Mouse (Mus musculus) E14TG2a.4 (cell line): Measurements from ENCODE around the gene Gtf2f2.

ENCODE experiments used
- H3K27me3 ChIP-seq: 2 replicates; pipeline ENCODE4 v1.6.1; 2014; ENCODE audit warnings: low read length, control low read depth; ENCODE audit not compliant: insufficient read depth
- H3K36me3 ChIP-seq: 2 replicates; pipeline ENCODE4 v1.6.1; 2014; ENCODE audit warnings: low read length, control low read depth; ENCODE audit not compliant: insufficient read depth
- H3K4me1 ChIP-seq: replicated peaks from 2 replicates; pipeline ENCODE4 v1.6.1; 2014; ENCODE audit warnings: low read depth, low read length, control low read depth
- H3K4me3 ChIP-seq: replicated peaks from 2 replicates; pipeline ENCODE4 v1.5.1; 2014; ENCODE audit warnings: mild to moderate bottlenecking, low read length
- H3K9me3 ChIP-seq: 2 replicates; pipeline ENCODE4 v1.6.1; 2014; ENCODE audit warnings: low read length, control low read depth
- CTCF ChIP-seq: conservative IDR thresholded peaks from 2 replicates; pipeline ENCODE4 v1.5.1; 2014; ENCODE audit warnings: low read length
- NANOG ChIP-seq: IDR thresholded peaks from 2 replicates; pipeline ENCODE4 v1.6.1; 2014; ENCODE audit warnings: borderline replicate concordance, low read length, mixed read lengths
- POU5F1 ChIP-seq: IDR thresholded peaks from 2 replicates; pipeline ENCODE4 v1.6.1; 2014; ENCODE audit warnings: low read length, borderline replicate concordance

Gene Gtf2f2

GRCm38 (mm10) chr14:75923314-75924052 is 87.2 kb downstream of the Gtf2f2 start:
- Histone ChIP-seq H3K27me3 (no peaks in the 10 kb centered on the region), H3K4me1 (0 out of 2 replicates have a peak, but pooled peaks cover 6% of the 10 kb centered on the region), H3K9me3 (no peaks in the 10 kb centered on the region), H3K4me3 (no peak overlapping the region), H3K36me3 (no peaks in the 10 kb centered on the region)
- TF ChIP-seq NANOG (no peak), CTCF (no peak), POU5F1 (no peak)

DNA sequence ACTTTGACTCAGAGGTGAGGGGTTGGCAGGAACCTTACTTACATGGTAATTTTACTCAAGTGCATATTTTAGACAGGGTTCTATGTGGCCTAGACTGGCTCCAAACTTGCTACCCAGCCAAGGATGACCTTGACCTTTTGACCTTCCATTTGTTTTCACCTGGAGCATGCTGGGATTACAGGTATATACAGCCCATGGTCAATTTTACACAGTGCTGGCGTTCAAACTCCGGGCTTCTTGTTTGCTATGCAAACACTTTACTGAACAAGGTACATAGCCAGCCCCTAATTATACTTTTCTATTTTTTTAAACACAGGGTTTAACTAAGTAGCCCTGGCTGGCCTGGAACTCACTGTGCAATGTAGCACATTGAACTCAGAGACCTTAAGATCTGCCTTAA is 98.0 kb downstream of the Gtf2f2 start:
- no peaks in the 10 kb centered on the region for H3K9me3 ChIP-seq
- no peak overlapping the region for H3K4me3 ChIP-seq
- peaks cover 13% of the 10 kb centered on the region for H3K4me1 ChIP-seq
- TF ChIP-seq POU5F1 (no peak), CTCF (no peak), NANOG (no peak)
- H3K36me3 ChIP-seq, result peaks cover 9% of the 10 kb centered on the region; the same call in 1 of the 2 replicates
- H3K27me3 ChIP-seq, result no peaks in the 10 kb centered on the region

DNA sequence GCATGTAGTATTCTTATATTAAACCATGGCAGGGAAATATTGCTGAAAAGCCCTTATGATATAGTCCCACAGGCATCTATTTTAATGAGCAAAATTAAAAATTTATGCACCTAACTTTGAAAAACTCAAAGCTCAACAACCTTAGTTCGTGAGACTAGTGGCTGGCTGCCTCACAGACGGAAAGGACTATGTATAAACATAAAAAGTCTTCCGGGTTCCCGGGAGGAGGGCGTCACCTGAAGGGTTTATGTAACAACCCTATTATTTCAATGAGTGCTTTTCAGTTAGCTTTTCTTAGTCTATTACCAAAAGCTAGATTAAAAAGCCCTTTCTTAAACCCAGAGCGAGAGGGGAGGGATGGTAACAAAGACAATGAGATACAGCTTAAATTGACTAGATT is 98.7 kb downstream of the Gtf2f2 start:
- peaks cover 13% of the 10 kb centered on the region for H3K4me1 ChIP-seq
- H3K9me3 ChIP-seq, result no peaks in the 10 kb centered on the region
- H3K4me3 ChIP-seq, result no peak overlapping the region
- H3K36me3 ChIP-seq, result peaks cover 8% of the 10 kb centered on the region; the same call in 1 of the 2 replicates
- TF ChIP-seq POU5F1, result no peak
- no peak for TF ChIP-seq CTCF
- TF ChIP-seq NANOG, result no peak
- no peaks in the 10 kb centered on the region for H3K27me3 ChIP-seq

GRCm38 (mm10) chr14:75906931-75907330 is 103.7 kb downstream of the Gtf2f2 start:
- peaks cover 4% of the 10 kb centered on the region; the same call in 1 of the 2 replicates for H3K4me1 ChIP-seq
- peaks cover 41% of the 10 kb centered on the region for H3K36me3 ChIP-seq
- H3K4me3 ChIP-seq, result no peak overlapping the region
- no peak for TF ChIP-seq POU5F1
- no peak for TF ChIP-seq NANOG
- TF ChIP-seq CTCF, result no peak
- H3K9me3 ChIP-seq, result no peaks in the 10 kb centered on the region
- no peaks in the 10 kb centered on the region for H3K27me3 ChIP-seq

DNA sequence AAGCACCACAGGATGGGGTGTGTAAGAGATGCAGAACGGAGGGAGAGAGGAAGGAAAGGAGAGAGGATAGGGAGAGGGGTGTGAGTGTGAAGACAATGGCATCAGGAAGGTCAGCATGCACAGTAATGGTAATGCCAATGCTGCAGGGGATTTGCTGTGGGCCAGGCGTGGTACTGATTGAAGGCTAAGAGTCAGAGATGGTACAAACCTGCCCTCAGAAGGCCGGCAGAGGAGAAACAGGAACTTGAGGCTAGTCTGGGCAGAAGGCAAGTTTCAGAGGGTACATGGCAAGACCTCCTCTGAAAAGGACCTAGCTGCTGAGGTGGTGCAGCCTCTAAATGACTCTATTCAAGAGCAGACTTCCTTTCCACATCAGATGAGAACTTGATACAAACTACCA is 105.7 kb downstream of the Gtf2f2 start:
- TF ChIP-seq CTCF (no peak), POU5F1 (no peak), NANOG (no peak)
- Histone ChIP-seq H3K27me3 (no peaks in the 10 kb centered on the region), H3K36me3 (peaks cover 52% of the 10 kb centered on the region), H3K4me3 (no peak overlapping the region), H3K4me1 (peaks cover 15% of the 10 kb centered on the region), H3K9me3 (no peaks in the 10 kb centered on the region)

DNA sequence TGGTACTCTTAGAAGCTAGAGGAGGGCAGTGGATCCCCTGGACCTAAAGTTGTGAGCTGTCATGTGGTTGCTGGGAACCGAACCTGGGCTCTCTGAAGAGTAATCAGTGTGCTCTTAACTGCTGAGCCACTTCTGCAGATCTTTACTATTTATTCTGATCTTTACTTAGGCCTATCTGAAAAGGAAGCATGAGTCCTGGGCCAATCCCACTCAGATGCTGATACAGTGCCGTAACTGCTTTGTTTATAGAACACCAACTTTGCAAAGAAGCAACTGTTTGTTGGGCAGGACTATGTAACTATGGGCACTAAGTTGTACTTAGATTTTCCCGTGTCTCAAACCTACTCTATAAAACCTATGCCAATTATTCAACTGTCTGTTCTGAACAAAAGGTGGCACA is 107.5 kb downstream of the Gtf2f2 start:
- Histone ChIP-seq H3K27me3 (no peaks in the 10 kb centered on the region), H3K4me3 (no peak overlapping the region), H3K36me3 (peaks cover 59% of the 10 kb centered on the region), H3K4me1 (peaks cover 19% of the 10 kb centered on the region), H3K9me3 (no peaks in the 10 kb centered on the region)
- TF ChIP-seq NANOG (no peak), CTCF (no peak), POU5F1 (no peak)

DNA sequence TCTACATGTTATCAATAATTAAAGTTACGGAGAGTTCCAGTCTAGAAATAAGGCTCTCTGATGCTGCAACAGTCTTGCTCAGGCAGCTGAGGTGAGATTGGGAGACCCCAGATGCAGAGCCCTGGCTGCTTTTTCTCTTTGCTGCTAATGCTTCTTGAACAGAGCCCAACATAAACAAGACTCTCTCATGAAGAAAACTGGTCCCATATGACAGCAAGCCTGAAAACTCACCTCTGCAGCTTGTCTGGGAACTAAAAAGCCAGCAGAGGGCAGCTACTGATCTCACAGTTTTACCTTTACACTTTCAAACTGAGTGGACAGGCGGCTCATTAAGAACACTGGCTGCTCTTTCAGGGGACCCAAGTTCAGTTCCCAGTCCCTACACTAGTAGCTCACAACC is 108.7 kb downstream of the Gtf2f2 start:
- TF ChIP-seq POU5F1 (no peak), CTCF (no peak), NANOG (no peak)
- Histone ChIP-seq H3K4me3 (no peak overlapping the region), H3K36me3 (peaks cover 69% of the 10 kb centered on the region)

GRCm38 (mm10) chr14:75900793-75901499 is 109.7 kb downstream of the Gtf2f2 start:
- no peaks in the 10 kb centered on the region for H3K27me3 ChIP-seq

More for the DNA sequence above, 108.7 kb downstream of the Gtf2f2 start:
- Histone ChIP-seq H3K27me3 (no peaks in the 10 kb centered on the region), H3K4me1 (peaks cover 19% of the 10 kb centered on the region), H3K9me3 (no peaks in the 10 kb centered on the region)

More at GRCm38 (mm10) chr14:75900793-75901499, 109.7 kb downstream of the Gtf2f2 start:
- Histone ChIP-seq H3K9me3 (no peaks in the 10 kb centered on the region), H3K4me3 (no peak overlapping the region), H3K36me3 (peaks cover 69% of the 10 kb centered on the region), H3K4me1 (peaks cover 19% of the 10 kb centered on the region)
- no peak for TF ChIP-seq CTCF
- no peak for TF ChIP-seq POU5F1
- TF ChIP-seq NANOG, result no peak
